Mouse (Mus musculus) skeletal muscle tissue, postnatal 0 days (tissue): ENCODE measurements around the gene Mageb1. TPM values are rescaled to one million over a fixed set of nuclear protein-coding genes. Genes with fewer than 3 reads are reported as not detected.

ENCODE experiments used
- polyA plus RNA-seq: library from polyadenylated mRNA; unstranded; fragments of >200 nt; fragmentation: Nextera tagmentation; extraction: Ambion mirVana; gene quantifications from 2 replicates; pipeline ENCODE4 v1.2.1, GENCODE M21; 2015

Mageb1 gene
- polyA plus RNA-seq: not detected in 2 replicates

DNA sequence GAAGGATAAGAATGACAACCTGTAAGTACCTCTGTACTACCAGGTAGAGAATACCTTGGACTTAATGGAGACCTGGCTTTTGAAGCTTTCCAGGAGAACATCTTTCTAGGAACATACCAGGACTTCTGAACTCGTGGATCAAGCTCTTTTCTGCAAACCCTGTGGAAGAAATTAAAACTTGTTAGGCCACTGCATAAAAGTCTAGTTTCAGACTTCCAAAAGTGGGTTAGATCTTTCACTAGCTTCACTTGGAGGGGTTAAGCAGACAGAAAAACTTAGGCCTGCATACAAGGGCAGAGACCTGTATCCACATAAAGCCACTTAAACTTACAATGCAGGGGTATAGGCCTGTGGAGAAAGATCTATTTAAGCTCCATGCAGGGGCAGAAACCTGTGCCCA, at the start of gene Mageb1:
Gene Mageb1 (minus strand): TSS at position 101 of the 400 bp plus-strand sequence.

Other genes starting within 250 kb of the Mageb1 start
- gene Mageb5, start 233.3 kb downstream of the Mageb1 start, polyA plus RNA-seq: not detected in 2 replicates